Mouse (Mus musculus) cerebellum, postnatal 4 days (tissue): Measurements from ENCODE around the gene Jmjd7.
A peak's percentile ranks its signal among the peaks of the same experiment; 100 is the strongest.

Experiments
- DNase-seq, 2 experiments: peaks; one replicate each; pipeline ENCODE4 v3.0.0; 2022; ENCODE audit warnings: low spot score in 2 of 2, mixed read lengths in 1 of 2

Gene Jmjd7

GRCm38 (mm10) chr2:120011462-120012200 lies 15.7 kb upstream of the Jmjd7 start:
- DNase-seq, result peak in 1 of 2 experiments; percentile 18

- no peak for DNase-seq
Measured at GRCm38 (mm10) chr2:120012924-120013323, 14.4 kb upstream of the Jmjd7 start.

- DNase-seq, result no peak
Measured at GRCm38 (mm10) chr2:120013831-120014486, 13.3 kb upstream of the Jmjd7 start.

GRCm38 (mm10) chr2:120015882-120016281 lies 11.4 kb upstream of the Jmjd7 start:
- DNase-seq, result no peak

- no peak for DNase-seq
Measured at GRCm38 (mm10) chr2:120017599-120017998, 9.7 kb upstream of the Jmjd7 start.

GRCm38 (mm10) chr2:120024337-120024736 lies 2.9 kb upstream of the Jmjd7 start:
- DNase-seq, result no peak

- no peak for DNase-seq
Measured at GRCm38 (mm10) chr2:120027950-120028331, 658 bp downstream of the Jmjd7 start.

GRCm38 (mm10) chr2:120030380-120030779 lies 3.1 kb downstream of the Jmjd7 start:
- DNase-seq, result no peak

- DNase-seq, result no peak
Measured at GRCm38 (mm10) chr2:120032726-120033467, 5.6 kb downstream of the Jmjd7 start, which contains the start of gene Pla2g4b. Gene Pla2g4b, plus strand, starts transcription at chr2:120033417.

- DNase-seq, result peak in 1 of 2 experiments; percentile 27
Measured at GRCm38 (mm10) chr2:120033726-120034125, 6.4 kb downstream of the Jmjd7 start.

GRCm38 (mm10) chr2:120037744-120038143 lies 10.5 kb downstream of the Jmjd7 start:
- DNase-seq, result no peak

GRCm38 (mm10) chr2:120040991-120041390 lies 13.7 kb downstream of the Jmjd7 start:
- no peak for DNase-seq

- no peak for DNase-seq
Measured at GRCm38 (mm10) chr2:120044101-120044603, 16.9 kb downstream of the Jmjd7 start.

GRCm38 (mm10) chr2:120044676-120045075 lies 17.4 kb downstream of the Jmjd7 start:
- no peak for DNase-seq

GRCm38 (mm10) chr2:120046486-120047310 lies 19.4 kb downstream of the Jmjd7 start:
- DNase-seq, result no peak

GRCm38 (mm10) chr2:120048173-120048572 lies 20.9 kb downstream of the Jmjd7 start:
- no peak for DNase-seq

GRCm38 (mm10) chr2:120049632-120050274 lies 22.5 kb downstream of the Jmjd7 start:
- DNase-seq, result no peak

GRCm38 (mm10) chr2:120051405-120051804 lies 24.1 kb downstream of the Jmjd7 start:
- DNase-seq, result no peak

GRCm38 (mm10) chr2:120054771-120055552 lies 27.7 kb downstream of the Jmjd7 start:
- DNase-seq, result no peak

GRCm38 (mm10) chr2:120055923-120056322 lies 28.6 kb downstream of the Jmjd7 start:
- no peak for DNase-seq
